Mouse (Mus musculus): ENCODE measurements around the gene Polh. TPM values are rescaled to one million over a fixed set of nuclear protein-coding genes. Genes with fewer than 3 reads are reported as not detected.
A peak's percentile ranks its signal among the peaks of the same experiment; 100 is the strongest.

The Polh gene
- polyA plus RNA-seq, 1 experiment from 2014 or later = 17.1 TPM

- peak; percentile 43 for ATAC-seq (ENCODE audit: insufficient read depth)
- Histone ChIP-seq H3K4me2 (no peak overlapping the region), H3K9me3 (replicated peaks) (no peaks in the 10 kb centered on the region), H3K4me3 (replicated peaks) (no peak overlapping the region), H3K27ac (replicated peaks) (peak overlapping the region; percentile 9), H3K36me3 (replicated peaks) (peaks cover 100% of the 10 kb centered on the region), H3K4me1 (replicated peaks) (peaks cover 26% of the 10 kb centered on the region), H3K27me3 (no peaks in the 10 kb centered on the region), H3K9ac (no peak overlapping the region)
- WGBS (ENCODE audit: insufficient replicate concordance) = 56% methylated on average over 5 of the region's 5 CpGs
Observed at GRCm38 (mm10) chr17:46168318-46168717, 34.1 kb downstream of the Polh start.

- WGBS (ENCODE audit: insufficient replicate concordance) = 85% methylated on average over 11 of the region's 11 CpGs
- Histone ChIP-seq H3K27ac (replicated peaks) (no peak overlapping the region), H3K9ac (no peak overlapping the region), H3K9me3 (replicated peaks) (no peaks in the 10 kb centered on the region), H3K4me2 (no peak overlapping the region), H3K36me3 (replicated peaks) (peaks cover 99% of the 10 kb centered on the region), H3K27me3 (no peaks in the 10 kb centered on the region), H3K4me1 (replicated peaks) (peaks cover 39% of the 10 kb centered on the region), H3K4me3 (replicated peaks) (no peak overlapping the region)
- ATAC-seq (ENCODE audit: insufficient read depth) = no peak
Observed at GRCm38 (mm10) chr17:46167014-46167413, 35.4 kb downstream of the Polh start.

GRCm38 (mm10) chr17:46166270-46166669 is 36.2 kb downstream of the Polh start:
- no peak overlapping the region for H3K27ac ChIP-seq (replicated peaks)
- 83% methylated on average over 5 of the region's 5 CpGs for WGBS (ENCODE audit: insufficient replicate concordance)

GRCm38 (mm10) chr17:46165460-46165859 is 37.0 kb downstream of the Polh start:
- H3K4me3 ChIP-seq (replicated peaks) = no peak overlapping the region
- H3K27me3 ChIP-seq = no peaks in the 10 kb centered on the region
- WGBS (ENCODE audit: insufficient replicate concordance) = 90% methylated on average over 12 of the region's 12 CpGs
- H3K27ac ChIP-seq (replicated peaks) = no peak overlapping the region
- H3K4me2 ChIP-seq = no peak overlapping the region
- peaks cover 45% of the 10 kb centered on the region for H3K4me1 ChIP-seq (replicated peaks)
- no peak overlapping the region for H3K9ac ChIP-seq
- no peaks in the 10 kb centered on the region for H3K9me3 ChIP-seq (replicated peaks)
- ATAC-seq (ENCODE audit: insufficient read depth) = no peak
- H3K36me3 ChIP-seq (replicated peaks) = peaks cover 88% of the 10 kb centered on the region

More at GRCm38 (mm10) chr17:46166270-46166669, 36.2 kb downstream of the Polh start:
- Histone ChIP-seq H3K4me2 (no peak overlapping the region), H3K9ac (no peak overlapping the region), H3K4me3 (replicated peaks) (no peak overlapping the region), H3K4me1 (replicated peaks) (peaks cover 45% of the 10 kb centered on the region), H3K36me3 (replicated peaks) (peaks cover 96% of the 10 kb centered on the region), H3K27me3 (no peaks in the 10 kb centered on the region), H3K9me3 (replicated peaks) (no peaks in the 10 kb centered on the region)
- ATAC-seq (ENCODE audit: insufficient read depth) = no peak

- ATAC-seq (ENCODE audit: insufficient read depth) = no peak
- no peak overlapping the region for H3K4me2 ChIP-seq
- WGBS (ENCODE audit: insufficient replicate concordance) = 87% methylated on average over 10 of the region's 10 CpGs
- H3K9ac ChIP-seq = no peak overlapping the region
- H3K27ac ChIP-seq (replicated peaks) = no peak overlapping the region
- H3K9me3 ChIP-seq (replicated peaks) = no peaks in the 10 kb centered on the region
- peaks cover 81% of the 10 kb centered on the region for H3K36me3 ChIP-seq (replicated peaks)
- no peak overlapping the region for H3K4me3 ChIP-seq (replicated peaks)
- H3K27me3 ChIP-seq = no peaks in the 10 kb centered on the region
- peaks cover 45% of the 10 kb centered on the region for H3K4me1 ChIP-seq (replicated peaks)
Observed at GRCm38 (mm10) chr17:46164791-46165190, 37.7 kb downstream of the Polh start.

GRCm38 (mm10) chr17:46164301-46164700 is 38.1 kb downstream of the Polh start:
- H3K4me1 ChIP-seq (replicated peaks) = peaks cover 45% of the 10 kb centered on the region
- H3K36me3 ChIP-seq (replicated peaks) = peaks cover 77% of the 10 kb centered on the region
- no peak overlapping the region for H3K27ac ChIP-seq (replicated peaks)
- H3K4me2 ChIP-seq = no peak overlapping the region
- 87% methylated on average over 8 of the region's 8 CpGs for WGBS (ENCODE audit: insufficient replicate concordance)
- no peak overlapping the region for H3K9ac ChIP-seq
- H3K4me3 ChIP-seq (replicated peaks) = no peak overlapping the region
- no peak for ATAC-seq (ENCODE audit: insufficient read depth)
- H3K9me3 ChIP-seq (replicated peaks) = no peaks in the 10 kb centered on the region
- no peaks in the 10 kb centered on the region for H3K27me3 ChIP-seq

GRCm38 (mm10) chr17:46162951-46163421 is 39.5 kb downstream of the Polh start:
- H3K4me2 ChIP-seq = peak overlapping the region; percentile 80
- H3K27me3 ChIP-seq = no peaks in the 10 kb centered on the region
- peak overlapping the region; percentile 86 for H3K9ac ChIP-seq
- H3K36me3 ChIP-seq (replicated peaks) = peaks cover 63% of the 10 kb centered on the region
- H3K4me3 ChIP-seq (replicated peaks) = peak overlapping the region; percentile 80
- H3K27ac ChIP-seq (replicated peaks) = peak overlapping the region; percentile 79
- ATAC-seq (ENCODE audit: insufficient read depth) = no peak
- peaks cover 45% of the 10 kb centered on the region for H3K4me1 ChIP-seq (replicated peaks)
- 25% methylated on average over 9 of the region's 9 CpGs for WGBS (ENCODE audit: insufficient replicate concordance)
- H3K9me3 ChIP-seq (replicated peaks) = no peaks in the 10 kb centered on the region

- no peaks in the 10 kb centered on the region for H3K27me3 ChIP-seq
- H3K9ac ChIP-seq = peak overlapping the region; percentile 86; the same call in 1 of the 2 replicates
- no peak for ATAC-seq (ENCODE audit: insufficient read depth)
- WGBS (ENCODE audit: insufficient replicate concordance) = 61% methylated on average over 7 of the region's 7 CpGs
- H3K9me3 ChIP-seq (replicated peaks) = no peaks in the 10 kb centered on the region
- H3K4me3 ChIP-seq (replicated peaks) = peak overlapping the region; percentile 80
- H3K36me3 ChIP-seq (replicated peaks) = peaks cover 59% of the 10 kb centered on the region
- peaks cover 45% of the 10 kb centered on the region for H3K4me1 ChIP-seq (replicated peaks)
- peak overlapping the region; percentile 79 for H3K27ac ChIP-seq (replicated peaks)
- peak overlapping the region; percentile 80 for H3K4me2 ChIP-seq
Observed at GRCm38 (mm10) chr17:46162551-46162950, 39.9 kb downstream of the Polh start.

GRCm38 (mm10) chr17:46161710-46162109 is 40.7 kb downstream of the Polh start:
- Histone ChIP-seq H3K36me3 (replicated peaks) (peaks cover 51% of the 10 kb centered on the region), H3K4me3 (replicated peaks) (peak overlapping the region; percentile 80), H3K9ac (peak overlapping the region; percentile 86), H3K4me1 (replicated peaks) (peaks cover 53% of the 10 kb centered on the region), H3K4me2 (peak overlapping the region; percentile 80), H3K9me3 (replicated peaks) (no peaks in the 10 kb centered on the region), H3K27ac (replicated peaks) (peak overlapping the region; percentile 79), H3K27me3 (no peaks in the 10 kb centered on the region)
- ATAC-seq (ENCODE audit: insufficient read depth) = no peak
- WGBS (ENCODE audit: insufficient replicate concordance) = 43% methylated on average over 9 of the region's 9 CpGs

GRCm38 (mm10) chr17:46161179-46161578 is 41.3 kb downstream of the Polh start:
- Histone ChIP-seq H3K4me2 (peak overlapping the region; percentile 80), H3K4me3 (replicated peaks) (peak overlapping the region; percentile 80), H3K9me3 (replicated peaks) (no peaks in the 10 kb centered on the region), H3K27me3 (no peaks in the 10 kb centered on the region), H3K27ac (replicated peaks) (peak overlapping the region; percentile 79), H3K36me3 (replicated peaks) (peaks cover 45% of the 10 kb centered on the region), H3K4me1 (replicated peaks) (peaks cover 56% of the 10 kb centered on the region), H3K9ac (peak overlapping the region; percentile 86)
- 0% methylated on average over 19 of the region's 19 CpGs for WGBS (ENCODE audit: insufficient replicate concordance)
- ATAC-seq (ENCODE audit: insufficient read depth) = no peak

- Histone ChIP-seq H3K4me1 (replicated peaks) (peaks cover 61% of the 10 kb centered on the region), H3K4me2 (peak within 1 kb of the TSS; percentile 80), H3K27ac (replicated peaks) (peak within 1 kb of the TSS; percentile 99), H3K9ac (peak within 1 kb of the TSS; percentile 86), H3K36me3 (replicated peaks) (peaks cover 40% of the 10 kb centered on the region), H3K27me3 (no peaks in the 10 kb centered on the region), H3K9me3 (replicated peaks) (no peaks in the 10 kb centered on the region), H3K4me3 (replicated peaks) (peak within 1 kb of the TSS; percentile 80)
- 0% methylated on average over 23 of the region's 23 CpGs for WGBS (ENCODE audit: insufficient replicate concordance)
- ATAC-seq (ENCODE audit: insufficient read depth) = peak; percentile 79
Observed at GRCm38 (mm10) chr17:46160686-46161085, 41.8 kb downstream of the Polh start, which contains the start of gene Gtpbp2. TSS of gene Gtpbp2 (plus strand) at chr17:46161032.

All from liver, embryonic 15.5 days (tissue).